In genomic region chr4:133407114-133407787, GRCm38 (mm10) we compare ENCODE assay signal across 8 mouse cellular contexts. TPM values are rescaled to one million over a fixed set of nuclear protein-coding genes. Genes with fewer than 3 reads are reported as not detected.
DNase-seq lines count a peak whose midpoint lies in the region; ATAC-seq lines count a peak whose summit lies in the region.

No protein-coding gene starts in this region.

- no peak; the same call in 1 of the 2 replicates for ATAC-seq in heart, embryonic 13.5 days (ENCODE audit: extremely low read depth, insufficient number of reproducible peaks, low FRiP score, low TSS enrichment)
- peak; percentile 45 for ATAC-seq in limb, embryonic 15.5 days (ENCODE audit: insufficient number of reproducible peaks, low FRiP score, low TSS enrichment, low read depth)

- H3K9ac ChIP-seq in heart, embryonic 13.5 days = peak overlapping the region; percentile 67
- no peak overlapping the region for H3K9ac ChIP-seq in limb, embryonic 15.5 days

- H3K36me3 ChIP-seq in heart, embryonic 13.5 days = peaks cover 7% of the 10 kb centered on the region
- H3K36me3 ChIP-seq in limb, embryonic 15.5 days = peaks cover 7% of the 10 kb centered on the region

- peak overlapping the region; percentile 4; the same call in 1 of the 2 replicates for H3K4me2 ChIP-seq in heart, embryonic 13.5 days
- H3K4me2 ChIP-seq in limb, embryonic 15.5 days = no peak overlapping the region

- peak overlapping the region; percentile 82 for H3K27ac ChIP-seq in heart, embryonic 13.5 days (replicated peaks)
- H3K27ac ChIP-seq in limb, embryonic 15.5 days = peak overlapping the region; percentile 85

- intact Hi-C loops in left cerebral cortex, postnatal 36 days (cut with DNase I) = no loop called here

- no peaks in the 10 kb centered on the region for H3K27me3 ChIP-seq in heart, embryonic 13.5 days (replicated peaks)
- H3K27me3 ChIP-seq in limb, embryonic 15.5 days = no peaks in the 10 kb centered on the region

- WGBS in heart, embryonic 13.5 days = 48% methylated on average over 6 of the region's 6 CpGs
- WGBS in limb, embryonic 15.5 days = 53% methylated on average over 6 of the region's 6 CpGs

- H3K4me3 ChIP-seq in heart, embryonic 13.5 days = no peak overlapping the region
- no peak overlapping the region for H3K4me3 ChIP-seq in limb, embryonic 15.5 days

- peak; percentile 49 to 55 for DNase-seq in cerebellum, postnatal 25 days
- DNase-seq in cerebellum, adult 8-10 months = no peak
- DNase-seq in NIH3T3 (ENCODE audit: low read depth) = peak; percentile 80
- no peak for DNase-seq in ovary, adult 18-20 months (ENCODE audit: low spot score)
- DNase-seq in spleen, adult 12 weeks (ENCODE audit: low spot score) = no peak
- no peak for DNase-seq in left cerebral cortex, postnatal 36 days (ENCODE audit: low spot score in 2 of 2)

- H3K9me3 ChIP-seq in heart, embryonic 13.5 days = no peaks in the 10 kb centered on the region
- H3K9me3 ChIP-seq in limb, embryonic 15.5 days = no peaks in the 10 kb centered on the region

- peaks cover 38% of the 10 kb centered on the region for H3K4me1 ChIP-seq in heart, embryonic 13.5 days
- H3K4me1 ChIP-seq in limb, embryonic 15.5 days = peaks cover 43% of the 10 kb centered on the region

RNA-seq across cellular contexts. Expression of gene Slc9a1, which starts 37.7 kb away (rescaled TPM):
- 6.1 and 6.3 TPM in 2 replicates for polyA plus RNA-seq in heart, embryonic 13.5 days (2015; fragmentation: Nextera tagmentation; extraction: Ambion mirVana)
- 10.1 and 10.9 TPM in 2 replicates for polyA plus RNA-seq in limb, embryonic 15.5 days (2015; fragmentation: Nextera tagmentation; extraction: Ambion mirVana)
- total RNA-seq in left cerebral cortex, postnatal 36 days (2021) = 10 to 100 TPM; 48.8 to 56.9 TPM

RNA-seq across cellular contexts. Expression of gene Wdtc1, which starts 54.0 kb away (rescaled TPM):
- polyA plus RNA-seq in heart, embryonic 13.5 days (2015; fragmentation: Nextera tagmentation; extraction: Ambion mirVana) = 11.3 and 11.9 TPM in 2 replicates
- polyA plus RNA-seq in limb, embryonic 15.5 days (2015; fragmentation: Nextera tagmentation; extraction: Ambion mirVana) = 13.9 TPM in 2 replicates
- total RNA-seq in left cerebral cortex, postnatal 36 days (2021) = 10 to 100 TPM; 58.6 to 59.8 TPM

Comparison
In these comparisons a context has a peak if more than half of its experiments do, and no peak if none do; other contexts are left out.
1. DNase-seq: peak in cerebellum, postnatal 25 days (2 of 2) and NIH3T3 (single experiment); none in cerebellum, adult 8-10 months (single experiment), ovary, adult 18-20 months (single experiment), spleen, adult 12 weeks (single experiment) and left cerebral cortex, postnatal 36 days (0 of 2).